18 mouse cellular contexts compared by ENCODE assay signal in genomic region chr12:12232097-12232496, GRCm38 (mm10).
"Had no signal": no experiment of that assay in that cellular context is flagged by ENCODE, and none has a peak within 500 bp of the region (broad histone marks: within the 10 kb centered on the region; RNA-seq: fewer than 3 reads in every experiment).

No protein-coding gene starts in this region.

- H3K4me1 ChIP-seq: liver, embryonic 15.5 days; lung, embryonic 15.5 days; megakaryocyte, embryonic 14.5 days had no signal

- H3K9ac ChIP-seq: liver, embryonic 15.5 days; liver, postnatal 0 days; lung, embryonic 15.5 days; midbrain, embryonic 12.5 days; midbrain, embryonic 15.5 days; neural tube, embryonic 12.5 days had no signal

- H3K36me3 ChIP-seq: liver, embryonic 15.5 days; lung, embryonic 15.5 days; midbrain, embryonic 12.5 days; midbrain, embryonic 15.5 days; neural tube, embryonic 12.5 days had no signal

- H3K27ac ChIP-seq: liver, embryonic 15.5 days; lung, embryonic 15.5 days; macrophage; midbrain, embryonic 12.5 days; midbrain, embryonic 15.5 days; neural tube, embryonic 12.5 days had no signal

- ATAC-seq: liver, postnatal 0 days; lung, postnatal 0 days; midbrain, embryonic 15.5 days had no signal

- DNase-seq: liver, postnatal 0 days; lung, adult 2 months; lung, postnatal 14 days; lung, postnatal 36 days; right cerebral cortex, postnatal 25 days; right cerebral cortex, postnatal 4 days; spleen, adult 18-20 months; thymus, adult 18-20 months; thymus, postnatal 14 days; thymus, postnatal 36 days had no signal

- H3K9me3 ChIP-seq: liver, embryonic 15.5 days; lung, embryonic 15.5 days; megakaryocyte, embryonic 14.5 days; midbrain, embryonic 12.5 days; midbrain, embryonic 15.5 days; neural tube, embryonic 12.5 days had no signal

- H3K27me3 ChIP-seq: liver, embryonic 15.5 days; lung, embryonic 15.5 days; midbrain, embryonic 12.5 days; midbrain, embryonic 15.5 days; neural tube, embryonic 12.5 days had no signal

- H3K4me3 ChIP-seq: liver, embryonic 15.5 days; lung, embryonic 15.5 days; megakaryocyte, embryonic 14.5 days; midbrain, embryonic 12.5 days; midbrain, embryonic 15.5 days; neural tube, embryonic 12.5 days had no signal

- H3K4me2 ChIP-seq: liver, embryonic 15.5 days; lung, embryonic 15.5 days; midbrain, embryonic 12.5 days; midbrain, embryonic 15.5 days; neural tube, embryonic 12.5 days had no signal
